Mouse (Mus musculus): ENCODE data around the gene Ptprq.

Ptprq gene

GRCm38 (mm10) chr10:107488654-107489315 is 231.1 kb downstream of the Ptprq start:
- DNase-seq (ENCODE audit: low spot score), result no peak

GRCm38 (mm10) chr10:107486770-107487169 is 233.1 kb downstream of the Ptprq start:
- DNase-seq (ENCODE audit: low spot score), result no peak

DNA sequence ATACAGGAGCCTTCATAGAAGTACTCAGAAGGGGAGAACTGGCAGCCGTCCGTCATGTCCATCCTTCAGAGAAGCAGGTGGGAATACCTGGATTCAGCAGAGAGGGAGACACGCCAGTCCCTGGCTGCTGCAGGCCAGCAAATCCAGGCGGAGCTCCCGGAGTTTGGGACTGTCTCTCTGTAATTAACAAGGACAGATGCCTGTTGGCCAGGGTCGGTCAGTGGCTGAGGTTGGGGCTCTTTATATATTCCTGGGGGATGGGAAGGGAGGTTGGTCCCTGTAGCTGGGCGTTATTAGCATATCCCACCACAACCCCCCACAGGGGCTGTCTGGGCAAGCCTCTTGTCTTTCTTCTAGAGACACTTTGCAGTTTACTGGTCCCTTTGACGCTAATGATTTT is 234.0 kb downstream of the Ptprq start, which contains the start of gene Myf5:
Gene Myf5, minus strand, starts transcription at position 265 of the 400 bp plus-strand sequence.
- DNase-seq (ENCODE audit: low spot score), result no peak

- DNase-seq (ENCODE audit: low spot score), result no peak
These were observed 235.8 kb downstream of the Ptprq start for GRCm38 (mm10) chr10:107484050-107484449.

DNA sequence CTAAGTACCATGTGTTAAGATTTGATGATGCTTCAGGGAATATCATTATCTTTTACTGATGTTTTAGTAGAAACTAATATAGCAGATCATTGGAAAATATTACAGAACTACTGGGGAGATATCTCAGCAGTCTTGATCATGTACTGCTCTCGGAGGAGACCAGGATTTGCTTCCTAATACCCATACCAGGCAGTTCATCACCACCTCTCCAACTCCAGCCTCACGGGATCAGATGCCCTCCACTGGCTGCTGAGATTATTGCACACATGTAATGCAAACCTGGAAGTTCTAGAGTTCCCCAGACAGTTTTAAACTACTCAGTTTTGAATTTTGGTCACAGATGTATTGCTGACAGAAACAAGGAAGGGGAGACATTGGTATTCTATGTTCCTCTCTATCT is 246.4 kb downstream of the Ptprq start:
- DNase-seq (ENCODE audit: low spot score), result no peak

- DNase-seq (ENCODE audit: low spot score), result no peak
These were observed 248.1 kb downstream of the Ptprq start for GRCm38 (mm10) chr10:107471712-107472111.

DNA sequence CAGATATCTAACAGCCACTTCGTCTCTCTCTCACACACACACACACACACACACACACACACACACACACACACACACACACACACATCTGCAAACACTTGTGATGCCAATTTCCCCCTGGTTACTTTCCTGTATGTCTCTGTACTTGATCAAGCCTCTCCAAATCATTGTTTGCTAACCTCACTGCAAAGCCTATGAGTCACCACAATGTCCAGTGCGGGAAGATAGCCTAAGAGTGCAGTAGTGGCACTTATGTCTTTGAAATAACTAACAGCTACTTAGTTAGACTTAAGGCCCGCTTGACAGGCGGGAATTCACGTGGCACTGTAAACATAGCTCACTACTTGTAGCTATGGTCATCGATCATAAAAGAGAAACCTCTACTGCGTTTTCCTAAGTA is 252.0 kb downstream of the Ptprq start:
- no peak for DNase-seq (ENCODE audit: low spot score)

All from c-Kit-positive CD71-positive TER-119-positive erythroid progenitor cells, embryonic 14.5 days (primary cell).